Mouse (Mus musculus) CH12.LX (cell line): ENCODE results near the gene Eps8. TPM values are rescaled to one million over a fixed set of nuclear protein-coding genes. Genes with fewer than 3 reads are reported as not detected.

Experiments used
- DNase-seq: peaks from one replicate; pipeline ENCODE4 v3.0.0-alpha.2; 2013; ENCODE audit errors: extremely low read depth
- H3K27ac ChIP-seq: 2 replicates; pipeline ENCODE4 v1.5.1; 2012; ENCODE audit warnings: low read depth, mild to moderate bottlenecking, control low read depth, moderate library complexity; ENCODE audit not compliant: insufficient read depth
- H3K27me3 ChIP-seq: replicated peaks from 2 replicates; pipeline ENCODE3; 2012; ENCODE audit warnings: inconsistent platforms
- H3K36me3 ChIP-seq, 2 experiments: replicated peaks in 1 of 2; 2 replicates each; pipeline versions ENCODE3 to v1.6.1; 2012; ENCODE audit warnings: inconsistent platforms in 1 of 2, low read length in 1 of 2, mild to moderate bottlenecking in 1 of 2, mixed read lengths in 1 of 2, moderate library complexity in 1 of 2; ENCODE audit not compliant: control insufficient read depth in 1 of 2, insufficient read depth in 1 of 2
- H3K4me1 ChIP-seq, 2 experiments: 2 replicates each; pipeline ENCODE4 v1.6.1; 2012; ENCODE audit warnings: inconsistent platforms in 1 of 2, moderate library complexity in 1 of 2; ENCODE audit not compliant: insufficient read depth in 2 of 2, control insufficient read depth in 1 of 2
- H3K4me2 ChIP-seq: 2 replicates; pipeline ENCODE4 v1.6.1; 2012; ENCODE audit warnings: low read depth, mild to moderate bottlenecking, control low read depth; ENCODE audit not compliant: poor library complexity, insufficient read depth, severe bottlenecking
- H3K4me3 ChIP-seq, 3 experiments: fragments of 150-350 bp in 1 of 3; sonication (generic) in 1 of 3; replicated peaks in 1 of 3; 2 replicates each; pipeline versions ENCODE3 to v1.5.1; 2011 to 2012; ENCODE audit warnings: low read depth in 2 of 3, low read length in 2 of 3, mild to moderate bottlenecking in 2 of 3, moderate library complexity in 2 of 3, control low read depth in 1 of 3, improper control_type of control experiment in 1 of 3, inconsistent platforms in 1 of 3, mixed read lengths in 1 of 3; ENCODE audit not compliant: poor library complexity in 1 of 3
- H3K79me2 ChIP-seq: replicated peaks from 2 replicates; pipeline ENCODE4 v1.6.1; 2012; ENCODE audit warnings: mild to moderate bottlenecking, moderate library complexity; ENCODE audit not compliant: control insufficient read depth, poor library complexity, insufficient read depth, severe bottlenecking; ENCODE audit errors: extremely low read depth
- H3K9ac ChIP-seq: 2 replicates; pipeline ENCODE4 v1.6.1; 2012; ENCODE audit warnings: low read depth, mild to moderate bottlenecking, control low read depth, moderate library complexity; ENCODE audit not compliant: insufficient read depth
- H3K9me3 ChIP-seq: replicated peaks from 2 replicates; pipeline ENCODE3; 2012; ENCODE audit warnings: low read length, inconsistent platforms, mixed read lengths
- BHLHE40 ChIP-seq: IDR thresholded peaks from 2 replicates; pipeline ENCODE4 v1.6.1; 2011; ENCODE audit warnings: mild to moderate bottlenecking, low read depth, low read length, improper control_type of control experiment
- CHD2 ChIP-seq: IDR thresholded peaks from 2 replicates; pipeline ENCODE4 v1.6.1; 2011; ENCODE audit warnings: low read length, improper control_type of control experiment
- E2F4 ChIP-seq: IDR thresholded peaks from 2 replicates; pipeline ENCODE4 v1.6.1; 2011; ENCODE audit warnings: low read depth, low read length, improper control_type of control experiment; ENCODE audit not compliant: insufficient replicate concordance
- HCFC1 ChIP-seq: IDR thresholded peaks from 2 replicates; pipeline ENCODE4 v1.6.1; 2012; ENCODE audit warnings: low read depth, mild to moderate bottlenecking, inconsistent platforms, low read length, improper control_type of control experiment
- IRF4 ChIP-seq: IDR thresholded peaks from 2 replicates; pipeline ENCODE4 v1.6.1; 2014; ENCODE audit warnings: low read depth, mild to moderate bottlenecking, inconsistent platforms, low read length, improper control_type of control experiment
- JUN ChIP-seq: IDR thresholded peaks from 2 replicates; pipeline ENCODE4 v1.6.1; 2011; ENCODE audit warnings: low read depth, mild to moderate bottlenecking, low read length, improper control_type of control experiment, moderate library complexity; ENCODE audit not compliant: insufficient read depth
- MAX ChIP-seq: IDR thresholded peaks from 2 replicates; pipeline ENCODE4 v1.6.1; 2011; ENCODE audit warnings: low read length, improper control_type of control experiment
- MYC ChIP-seq: IDR thresholded peaks from 2 replicates; pipeline ENCODE4 v1.6.1; 2011; ENCODE audit warnings: low read depth, mild to moderate bottlenecking, improper control_type of control experiment, low read length
- NELFE ChIP-seq: IDR thresholded peaks from 2 replicates; pipeline ENCODE4 v1.6.1; 2011; ENCODE audit warnings: low read depth, low read length, improper control_type of control experiment
- NRF1 ChIP-seq: IDR thresholded peaks from 2 replicates; pipeline ENCODE4 v1.6.1; 2014; ENCODE audit warnings: low read depth, mild to moderate bottlenecking, inconsistent platforms, low read length, improper control_type of control experiment, moderate library complexity
- PAX5 ChIP-seq: IDR thresholded peaks from 2 replicates; pipeline ENCODE4 v1.6.1; 2012; ENCODE audit warnings: low read length, inconsistent platforms, mixed read lengths
- POLR2A ChIP-seq: IDR thresholded peaks from 2 replicates; pipeline ENCODE4 v1.6.1; 2011; ENCODE audit warnings: low read depth, mild to moderate bottlenecking, improper control_type of control experiment, low read length
- SMC3 ChIP-seq: IDR thresholded peaks from 2 replicates; pipeline ENCODE4 v1.6.1; 2011; ENCODE audit warnings: low read depth, low read length, improper control_type of control experiment
- TCF12 ChIP-seq: IDR thresholded peaks from 2 replicates; pipeline ENCODE4 v1.6.1; 2014; ENCODE audit warnings: low read depth, mild to moderate bottlenecking, inconsistent platforms, low read length, improper control_type of control experiment
- UBTF ChIP-seq: IDR thresholded peaks from 2 replicates; pipeline ENCODE4 v1.6.1; 2012; ENCODE audit warnings: low read depth, mild to moderate bottlenecking, inconsistent platforms, low read length, improper control_type of control experiment, moderate library complexity
- ZC3H11A ChIP-seq: IDR thresholded peaks from 2 replicates; pipeline ENCODE4 v1.6.1; 2012; ENCODE audit warnings: low read depth, mild to moderate bottlenecking, inconsistent platforms, low read length, improper control_type of control experiment
- ZKSCAN1 ChIP-seq: IDR thresholded peaks from 2 replicates; pipeline ENCODE4 v1.6.1; 2012; ENCODE audit warnings: low read depth, inconsistent platforms, low read length, improper control_type of control experiment, borderline replicate concordance
- ZMIZ1 ChIP-seq: IDR thresholded peaks from 2 replicates; pipeline ENCODE4 v1.6.1; 2012; ENCODE audit warnings: low read depth, mild to moderate bottlenecking, inconsistent platforms, low read length, improper control_type of control experiment
- ZNF384 ChIP-seq: IDR thresholded peaks from 2 replicates; pipeline ENCODE4 v1.6.1; 2012; ENCODE audit warnings: low read depth, low read length, improper control_type of control experiment, inconsistent platforms
- dilution Hi-C: fragments of 300-500 bp; cut with MboI; formaldehyde crosslinking; loops from 2 replicates; pipeline ENCODE4 v1.14.3; 2020; ENCODE audit warnings: low sequenced_read_pairs; ENCODE audit not compliant: extremely low pct_unique_long_range_greater_than_20kb, extremely low pct_ligation_motif_present
- in situ Hi-C: fragments of 300-500 bp; cut with MboI; formaldehyde crosslinking; loops from 3 replicates; pipeline ENCODE4 v1.14.3; 2019; ENCODE audit warnings: low sequenced_read_pairs, low pct_ligation_motif_present, low pct_unique_long_range_greater_than_20kb, mixed read lengths
- polyA plus RNA-seq: library from polyadenylated mRNA; unstranded; fragments of >175 nt; gene quantifications from 2 replicates; pipeline ENCODE4 v1.2.1, GENCODE M21; 2012; ENCODE audit warnings: low read depth; ENCODE audit not compliant: insufficient read length
- total RNA-seq, 2 experiments: library from RNA; depleted of rRNA; stranded (reverse); fragments of 300-350 nt in 1 of 2; fragments of >200 nt in 1 of 2; gene quantifications; 2 replicates each; pipeline ENCODE4 v1.2.3; 2012 to 2014

Gene Eps8
- total and polyA plus RNA-seq, 3 experiments = 2.2 to 7.4 (median 2.2) TPM

DNA sequence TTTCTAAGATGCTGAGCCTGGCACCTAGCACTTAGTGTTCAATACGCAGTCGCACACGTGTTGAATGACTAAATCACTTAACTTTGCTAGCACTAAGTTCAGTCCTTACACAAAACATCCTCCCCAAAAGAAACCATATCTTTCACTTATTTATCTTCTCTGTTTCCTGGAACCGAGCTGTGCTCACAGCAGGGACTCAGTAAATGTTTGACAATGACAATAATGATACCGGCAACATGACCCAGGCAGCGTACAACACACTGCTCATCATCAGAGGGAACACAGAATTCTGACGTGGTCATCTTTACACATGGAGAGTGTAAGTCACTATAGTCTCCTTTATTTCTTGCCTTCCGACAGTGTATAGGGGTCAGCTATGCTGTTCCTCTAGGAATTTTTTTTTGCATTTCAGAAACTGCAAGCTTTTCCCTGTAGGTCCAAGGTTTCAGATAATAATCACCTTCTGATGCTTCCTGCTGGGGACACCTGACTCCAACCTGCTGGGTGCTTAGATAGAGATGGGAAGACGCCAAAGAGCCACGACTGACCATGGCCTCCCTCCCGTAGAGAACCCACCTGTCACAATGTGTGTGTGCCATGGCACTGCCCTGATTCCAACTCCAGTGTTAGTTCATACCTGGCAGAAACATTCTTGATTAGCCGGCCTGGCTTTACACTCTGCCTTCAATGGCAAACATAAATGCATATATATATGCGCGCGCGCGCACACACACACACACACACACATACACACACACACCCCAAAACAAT lies 46.3 kb downstream of the Eps8 start:
- TF ChIP-seq CHD2 = no peak
- no peak for TF ChIP-seq ZKSCAN1
- TF ChIP-seq UBTF = no peak
- TF ChIP-seq IRF4 = no peak
- TF ChIP-seq SMC3 = no peak
- no peak for TF ChIP-seq MYC
- TF ChIP-seq BHLHE40 = no peak
- no peak for TF ChIP-seq ZMIZ1
- no peak for TF ChIP-seq NELFE
- no peak for TF ChIP-seq POLR2A
- TF ChIP-seq E2F4 = no peak
- no peak for TF ChIP-seq TCF12
- TF ChIP-seq MAX = no peak
- no peak for TF ChIP-seq PAX5
- no peak for TF ChIP-seq NRF1
- no peak for TF ChIP-seq ZNF384
- no peak for TF ChIP-seq HCFC1
- TF ChIP-seq JUN = no peak
- in situ Hi-C loops = no loop called here
- no peak overlapping the region for H3K4me3 ChIP-seq
- no peaks in the 10 kb centered on the region for H3K4me1 ChIP-seq
- no peaks in the 10 kb centered on the region for H3K36me3 ChIP-seq
- no peak overlapping the region for H3K27ac ChIP-seq
- H3K9ac ChIP-seq = no peak overlapping the region
- H3K9me3 ChIP-seq = no peaks in the 10 kb centered on the region
- H3K27me3 ChIP-seq = no peaks in the 10 kb centered on the region
- no peak overlapping the region for H3K4me2 ChIP-seq
- dilution Hi-C loops = no loop called here
- H3K79me2 ChIP-seq = no peaks in the 10 kb centered on the region
- DNase-seq = no peak

DNA sequence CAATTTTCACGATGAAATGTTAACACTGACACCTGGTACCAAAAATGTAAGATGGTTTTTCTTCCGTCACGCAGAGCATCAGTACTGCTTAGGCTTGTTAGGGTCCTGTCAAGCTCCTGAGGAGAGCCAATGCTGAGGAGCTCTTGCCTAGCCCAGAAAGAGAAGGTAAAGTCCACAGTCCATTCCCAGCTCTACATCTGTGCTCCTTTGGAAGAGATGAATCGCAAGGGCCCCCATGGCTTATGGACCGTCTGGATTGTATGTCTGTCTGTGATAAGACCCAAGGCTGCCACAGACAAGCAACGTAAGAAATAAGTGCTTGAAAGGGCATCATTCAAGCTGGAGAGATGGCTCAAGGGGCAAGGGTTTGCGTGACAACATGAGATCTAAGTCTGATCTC lies 48.1 kb downstream of the Eps8 start:
- Histone ChIP-seq H3K9ac (no peak overlapping the region), H3K9me3 (no peaks in the 10 kb centered on the region), H3K4me3 (no peak overlapping the region), H3K27ac (no peak overlapping the region), H3K36me3 (peaks cover 0 to 6% of the 10 kb centered on the region in 2 experiments), H3K79me2 (no peaks in the 10 kb centered on the region), H3K27me3 (no peaks in the 10 kb centered on the region), H3K4me1 (no peaks in the 10 kb centered on the region; a peak in 1 of 4 replicates), H3K4me2 (no peak overlapping the region)
- DNase-seq = no peak
- in situ Hi-C loops (no loop called here), dilution Hi-C loops (no loop called here)
- TF ChIP-seq ZC3H11A = no peak
